Mouse (Mus musculus) T-helper 1 cell (primary cell): ENCODE results near the gene Gm21721.
"Not testable (repeated sequence)": the region's sequence is repeated elsewhere in the genome, so short reads cannot be mapped to it uniquely, and the experiment has no call there.

ENCODE experiments used
- in situ Hi-C: fragments of 300-600 bp; cut with MboI, MseI; formaldehyde crosslinking; loops from one replicate; pipeline ENCODE4 v1.15.1; 2025; ENCODE audit warnings: high pct_unique_total_duplicates

Gm21721 gene

DNA sequence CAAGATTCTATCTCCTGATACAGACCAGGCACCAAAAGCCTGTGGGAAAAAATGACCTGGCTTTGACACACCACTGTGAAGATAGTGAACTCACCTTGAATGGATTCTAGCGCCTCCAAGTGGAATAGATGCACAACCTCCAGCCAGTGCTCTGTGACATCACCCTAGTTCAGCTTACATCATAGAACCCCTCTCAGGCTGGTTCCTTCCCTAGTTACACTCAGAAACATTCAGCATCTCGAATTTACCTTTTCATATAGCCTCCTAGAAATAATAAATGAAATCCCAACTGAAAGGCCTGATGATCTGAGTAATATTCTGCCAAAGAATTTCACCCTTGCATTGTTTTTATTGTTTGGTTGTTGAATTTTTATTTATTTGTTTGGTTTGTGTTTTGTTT lies at the start of gene Gm21721:
Gene Gm21721 (minus strand): TSS at position 101 of the 400 bp plus-strand sequence.
- in situ Hi-C loops: not testable (repeated sequence)
